Mouse (Mus musculus) splenic B cell, adult 2 months (primary cell): Measurements from ENCODE around the gene Gtf2f1.

ENCODE experiments used
- DNase-seq: peaks from one replicate; pipeline ENCODE4 v3.0.0-alpha.2; 2011; ENCODE audit warnings: low read depth, low spot score
- H3K27me3 ChIP-seq: 2 replicates; pipeline ENCODE4 v1.6.1; 2012; ENCODE audit warnings: mild to moderate bottlenecking, low read length, moderate library complexity, mixed read lengths; ENCODE audit not compliant: control insufficient read depth, poor library complexity, insufficient read depth, severe bottlenecking
- H3K36me3 ChIP-seq: 2 replicates; pipeline ENCODE4 v1.6.1; 2012; ENCODE audit warnings: mild to moderate bottlenecking, low read length, moderate library complexity, mixed read lengths; ENCODE audit not compliant: control insufficient read depth, poor library complexity, insufficient read depth, severe bottlenecking

The Gtf2f1 gene

DNA sequence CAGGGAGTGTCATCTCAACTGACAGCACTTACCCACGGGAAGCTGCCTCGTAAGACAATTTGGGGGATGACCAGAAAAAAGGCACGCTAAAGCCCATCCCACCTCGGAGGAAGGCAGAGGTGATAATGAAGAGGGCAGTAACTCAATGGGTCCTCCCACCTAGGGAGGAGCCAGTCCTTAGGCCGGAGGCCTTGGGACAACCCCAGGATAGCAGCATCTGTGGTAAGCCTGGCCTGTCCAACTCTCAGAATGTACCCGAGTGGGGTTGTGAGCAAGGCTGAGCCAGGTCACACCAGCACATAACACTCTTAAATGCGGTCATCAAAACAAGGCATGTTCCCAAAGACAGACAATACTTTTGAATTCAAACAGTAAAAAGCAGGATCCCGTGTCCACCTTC, 18.6 kb upstream of the Gtf2f1 start:
- no peak for DNase-seq
- H3K27me3 ChIP-seq, result no peaks in the 10 kb centered on the region
- peaks cover 8% of the 10 kb centered on the region for H3K36me3 ChIP-seq

DNA sequence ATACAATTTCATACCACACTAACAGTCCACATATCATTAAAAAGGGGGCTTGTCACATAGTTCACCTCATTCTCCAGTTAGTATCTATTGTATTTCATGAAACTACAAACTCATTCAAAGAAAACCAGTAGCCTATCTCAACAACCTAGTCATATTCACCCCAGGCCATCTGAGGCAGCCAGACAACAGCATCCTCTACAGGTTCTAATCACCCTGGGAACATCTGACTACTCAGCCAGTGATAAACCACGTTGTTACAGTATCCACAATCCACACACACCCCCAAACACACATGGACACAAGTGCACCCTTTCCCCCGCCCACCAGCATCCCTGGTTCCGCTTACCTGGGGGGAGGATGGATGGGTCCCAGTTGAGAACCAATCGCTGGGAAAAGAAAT, 16.4 kb upstream of the Gtf2f1 start:
- H3K27me3 ChIP-seq, result no peaks in the 10 kb centered on the region
- no peak for DNase-seq
- H3K36me3 ChIP-seq, result peaks cover 24% of the 10 kb centered on the region

DNA sequence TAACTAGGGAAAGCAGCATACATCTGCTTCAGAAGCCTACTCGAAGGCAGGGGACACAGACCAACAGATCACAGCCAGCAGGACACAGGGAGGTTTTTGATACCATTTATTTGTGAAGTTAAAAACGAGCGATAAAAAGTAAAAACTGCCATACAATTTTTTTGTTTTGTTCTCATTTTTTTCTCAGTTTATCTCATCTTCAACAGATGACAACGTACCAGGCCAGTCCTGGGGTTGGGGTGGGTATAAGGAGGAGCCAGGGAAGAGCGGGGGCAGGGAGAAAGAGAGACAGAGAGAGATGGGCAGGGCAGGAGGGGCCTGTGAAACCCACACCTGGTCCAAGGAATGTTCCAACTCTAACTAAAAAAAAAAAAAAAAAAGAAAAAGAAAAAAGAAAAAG, 9.9 kb upstream of the Gtf2f1 start:
- no peak for DNase-seq
- Histone ChIP-seq H3K27me3 (no peaks in the 10 kb centered on the region), H3K36me3 (peaks cover 21% of the 10 kb centered on the region)

DNA sequence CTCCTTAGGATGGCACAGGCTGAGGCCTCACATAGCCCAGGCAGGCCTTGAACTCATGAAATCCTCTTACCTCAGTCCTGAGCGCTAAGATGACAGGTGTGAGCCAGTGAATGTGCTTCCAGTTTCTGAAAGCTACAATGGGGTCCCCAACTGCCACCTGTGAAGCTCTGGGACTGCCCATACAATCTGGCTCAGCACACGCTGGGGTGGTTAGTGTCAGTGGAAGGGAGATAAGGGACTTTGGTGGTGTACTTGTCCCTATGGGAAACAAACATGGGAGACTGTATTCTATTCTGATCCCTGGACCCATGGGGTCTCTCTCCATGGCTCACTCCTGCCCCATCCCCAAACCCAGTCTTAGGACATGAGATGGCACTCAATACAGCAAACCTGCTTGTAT, 8.6 kb upstream of the Gtf2f1 start:
- Histone ChIP-seq H3K27me3 (no peaks in the 10 kb centered on the region), H3K36me3 (peaks cover 17% of the 10 kb centered on the region)
- DNase-seq, result no peak

DNA sequence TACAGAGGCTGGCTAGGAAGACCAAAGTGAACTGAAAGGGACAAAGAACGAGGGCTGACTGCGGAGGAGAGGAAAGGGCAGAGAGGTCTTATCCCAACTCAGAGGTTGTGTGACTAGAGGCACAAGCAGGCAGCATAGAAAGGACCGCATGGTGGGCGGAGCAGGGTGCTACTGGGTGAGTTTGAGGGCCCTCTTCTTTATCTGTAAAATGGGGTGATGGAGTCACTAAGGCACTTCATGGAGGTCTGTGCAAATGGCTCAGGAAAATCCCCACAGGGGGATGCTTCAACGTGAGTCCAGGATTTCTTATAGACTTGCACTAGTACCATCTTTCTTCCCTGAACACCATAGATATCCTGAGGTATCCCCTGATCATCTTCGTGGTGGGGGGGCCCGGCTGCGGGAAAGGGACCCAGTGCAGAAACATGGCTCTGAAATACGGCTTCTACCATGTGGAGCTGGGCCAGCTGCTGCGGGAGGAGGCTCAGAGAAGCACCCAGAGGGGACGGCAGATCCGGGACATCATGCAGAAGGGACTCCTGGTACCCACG, 1.2 kb upstream of the Gtf2f1 start:
- DNase-seq, result no peak
- Histone ChIP-seq H3K36me3 (0 out of 2 replicates have a peak, but pooled peaks cover under 1% of the 10 kb centered on the region), H3K27me3 (no peaks in the 10 kb centered on the region)

DNA sequence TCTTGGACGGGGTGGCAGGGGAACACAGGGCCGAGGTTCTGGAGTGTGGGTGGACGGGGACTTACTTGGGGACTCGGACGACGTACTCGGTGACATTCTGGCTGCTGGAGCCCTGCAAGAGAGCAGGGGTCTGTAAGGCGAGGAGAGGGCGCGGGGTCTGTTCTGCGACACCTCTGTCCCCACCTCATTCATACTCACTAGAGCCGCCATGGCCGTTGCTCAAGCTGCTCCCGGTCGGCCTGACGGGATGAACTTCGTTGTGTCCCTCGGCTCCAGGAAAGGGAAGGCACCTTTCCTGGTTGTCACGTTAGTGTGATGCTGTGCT, 215 bp downstream of the Gtf2f1 start:
- H3K36me3 ChIP-seq, result peaks cover 2% of the 10 kb centered on the region
- no peak for DNase-seq
- no peaks in the 10 kb centered on the region for H3K27me3 ChIP-seq

DNA sequence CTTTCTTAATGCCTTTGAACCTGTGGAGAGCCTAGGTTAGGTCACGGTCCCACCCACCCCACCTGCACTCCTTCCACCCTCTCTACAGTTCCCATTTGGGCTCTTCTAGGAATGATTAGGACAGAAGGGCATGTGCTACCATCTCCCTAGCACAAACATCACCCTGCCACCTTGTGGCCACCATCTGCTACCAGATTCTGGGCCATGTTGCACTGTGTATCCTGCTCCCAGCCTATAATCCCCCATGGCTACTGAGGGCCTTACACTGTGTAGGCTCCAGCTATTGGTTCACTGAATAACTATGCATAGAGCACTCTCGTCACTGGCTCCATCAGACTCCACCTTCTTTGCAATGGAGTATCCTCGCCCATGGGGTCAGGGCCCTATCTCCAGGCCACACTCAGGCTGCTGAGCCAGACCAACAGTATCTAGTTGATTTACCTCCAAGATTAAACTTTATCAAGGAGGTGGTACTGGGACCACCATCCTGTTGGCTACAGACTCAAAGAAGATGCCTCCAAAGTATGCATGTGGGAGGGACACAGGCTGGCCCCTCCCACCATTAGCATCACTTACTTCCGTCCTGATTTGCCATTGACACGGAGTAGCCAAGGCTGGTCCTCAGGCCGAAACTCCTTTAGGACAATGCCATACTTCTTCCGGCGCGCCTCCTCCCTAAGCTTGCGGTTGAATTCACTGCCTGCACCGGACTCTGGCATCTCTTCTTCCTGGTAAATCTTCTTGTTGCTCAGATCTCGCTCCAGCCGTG, 3.8 kb downstream of the Gtf2f1 start:
- DNase-seq, result peak; percentile 26
- Histone ChIP-seq H3K27me3 (no peaks in the 10 kb centered on the region), H3K36me3 (peaks cover 6% of the 10 kb centered on the region)

DNA sequence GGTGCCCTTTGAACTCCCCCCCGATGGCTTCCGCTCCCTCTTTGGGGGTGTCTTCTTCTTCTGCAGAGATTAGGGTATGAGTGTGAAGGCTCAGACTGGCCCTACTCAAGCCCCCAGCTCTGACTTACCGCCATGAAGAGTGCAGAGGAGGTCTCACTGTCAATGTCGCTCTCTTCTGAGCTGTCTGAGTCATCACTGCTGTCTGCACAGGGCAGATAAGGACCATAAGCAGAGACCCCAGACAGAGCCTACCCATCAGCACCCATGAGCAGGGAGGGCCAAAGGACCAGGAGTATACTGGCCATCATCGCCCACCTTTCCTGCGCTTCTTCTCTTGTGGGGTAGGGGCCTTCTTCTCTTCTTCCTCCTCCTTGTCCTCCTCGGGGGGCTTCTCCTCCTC, 7.1 kb downstream of the Gtf2f1 start:
- peaks cover 6% of the 10 kb centered on the region for H3K36me3 ChIP-seq
- no peak for DNase-seq
- H3K27me3 ChIP-seq, result no peaks in the 10 kb centered on the region

DNA sequence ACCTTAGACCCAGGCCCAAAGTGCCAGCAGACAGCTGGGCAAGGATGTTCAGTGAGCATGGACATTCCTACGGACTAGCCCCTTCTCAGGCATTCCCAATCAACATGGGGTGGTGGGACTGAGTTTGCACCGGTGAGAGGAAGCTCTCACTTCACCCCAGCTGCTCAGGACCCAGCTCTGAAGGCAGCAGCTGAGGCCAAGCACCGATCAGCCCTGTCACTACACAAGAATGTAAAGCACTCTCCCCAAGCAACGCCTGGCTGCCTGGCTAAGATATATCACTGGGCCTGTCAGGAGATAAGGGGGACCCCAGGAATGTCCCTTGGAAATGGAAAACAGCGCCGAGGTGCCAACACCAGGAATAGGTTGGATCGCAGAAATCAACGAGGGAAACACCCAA, 9.9 kb downstream of the Gtf2f1 start:
- Histone ChIP-seq H3K27me3 (no peaks in the 10 kb centered on the region), H3K36me3 (peaks cover 4% of the 10 kb centered on the region)
- DNase-seq, result no peak

DNA sequence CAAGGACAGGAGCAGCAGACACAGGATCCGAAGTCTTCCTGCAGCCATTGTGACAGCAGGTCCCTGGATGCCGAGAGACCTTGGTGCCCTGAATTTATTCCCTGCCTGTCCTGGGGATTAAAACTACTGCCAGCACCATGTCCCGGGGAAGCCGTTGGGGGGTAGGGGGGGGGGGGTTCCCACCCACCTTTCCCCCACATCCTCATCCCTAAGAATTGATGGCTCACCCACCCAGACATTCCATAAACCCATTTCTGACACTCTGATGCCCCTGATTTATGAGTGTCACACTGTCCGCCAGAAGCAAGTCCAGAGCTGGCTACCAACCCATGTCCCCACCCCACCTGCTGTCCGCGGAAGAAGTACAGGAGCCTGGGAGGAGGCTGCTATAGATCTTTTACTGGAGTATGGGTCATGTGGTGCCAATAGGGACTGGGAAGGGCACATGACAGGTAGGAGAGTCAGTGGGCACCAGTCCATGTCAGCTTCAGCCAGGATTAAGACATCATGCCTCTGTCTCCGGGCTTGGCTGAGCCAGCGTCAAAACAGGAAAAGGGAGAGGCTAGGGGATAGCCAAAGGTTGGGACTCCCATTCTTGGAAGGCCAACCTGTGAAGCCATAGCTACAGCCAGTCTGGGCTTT, 11.0 kb downstream of the Gtf2f1 start, which contains the start of gene Pspn:
Gene Pspn, minus strand, starts transcription at position 51 of the 642 bp plus-strand sequence.
- Histone ChIP-seq H3K36me3 (peaks cover 2% of the 10 kb centered on the region; the same call in 1 of the 2 replicates), H3K27me3 (no peaks in the 10 kb centered on the region)
- DNase-seq, result no peak

DNA sequence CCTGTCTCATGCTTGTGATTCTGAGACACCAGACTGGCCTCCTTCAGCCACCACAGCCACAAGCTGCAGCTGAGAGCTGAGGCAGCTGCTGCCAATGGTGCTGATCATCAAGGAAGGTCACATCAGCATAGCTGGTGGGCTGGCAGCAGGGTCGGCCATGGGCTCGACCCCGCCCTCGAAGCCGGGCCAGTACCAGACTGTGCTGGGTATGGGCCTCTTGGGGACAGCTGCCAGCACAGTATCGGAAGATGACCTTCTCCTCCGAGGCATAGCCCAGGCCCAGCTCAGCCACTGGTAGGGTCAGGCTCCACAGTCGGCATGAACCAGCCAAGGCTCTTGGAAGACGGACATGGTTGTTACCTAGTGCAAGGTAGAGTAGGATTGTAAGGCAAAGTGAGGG, 11.7 kb downstream of the Gtf2f1 start:
- Histone ChIP-seq H3K27me3 (no peaks in the 10 kb centered on the region), H3K36me3 (peaks cover 2% of the 10 kb centered on the region; the same call in 1 of the 2 replicates)
- no peak for DNase-seq

DNA sequence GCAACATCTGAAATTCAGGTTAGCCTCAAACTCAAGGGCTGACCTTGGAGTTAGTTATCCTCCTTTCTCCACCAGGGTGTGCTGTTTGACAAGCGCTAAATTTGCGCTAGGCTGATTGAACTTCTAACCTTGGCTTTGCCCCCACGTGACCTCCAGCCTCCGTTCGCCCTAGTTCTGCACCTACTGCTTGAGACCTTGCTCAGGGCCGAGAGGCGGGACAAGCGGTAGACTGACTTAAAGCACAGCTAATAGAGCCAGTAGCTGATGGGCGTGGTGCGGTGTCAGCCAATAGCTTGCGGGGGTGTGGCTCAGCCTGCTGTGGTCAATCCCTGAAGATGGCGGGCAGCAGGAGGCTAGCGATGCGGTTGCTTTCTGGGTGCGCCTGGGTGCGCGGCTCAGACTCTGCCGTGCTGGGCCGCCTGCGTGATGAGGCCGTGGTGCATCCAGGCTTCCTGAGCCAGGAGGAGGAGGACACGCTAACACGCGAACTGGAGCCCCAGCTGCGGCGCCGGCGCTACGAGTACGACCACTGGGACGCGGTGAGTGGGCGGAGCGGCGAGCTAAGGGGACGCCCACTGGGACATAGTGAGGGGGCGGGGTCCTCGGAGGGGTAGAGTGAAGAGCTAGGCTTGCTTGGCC, 13.9 kb downstream of the Gtf2f1 start, which contains the start of gene Alkbh7:
Gene Alkbh7, plus strand, starts transcription at position 311 of the 639 bp plus-strand sequence.
- H3K27me3 ChIP-seq, result no peaks in the 10 kb centered on the region
- DNase-seq, result peak; percentile 99
- H3K36me3 ChIP-seq, result no peaks in the 10 kb centered on the region; the same call in 1 of the 2 replicates

DNA sequence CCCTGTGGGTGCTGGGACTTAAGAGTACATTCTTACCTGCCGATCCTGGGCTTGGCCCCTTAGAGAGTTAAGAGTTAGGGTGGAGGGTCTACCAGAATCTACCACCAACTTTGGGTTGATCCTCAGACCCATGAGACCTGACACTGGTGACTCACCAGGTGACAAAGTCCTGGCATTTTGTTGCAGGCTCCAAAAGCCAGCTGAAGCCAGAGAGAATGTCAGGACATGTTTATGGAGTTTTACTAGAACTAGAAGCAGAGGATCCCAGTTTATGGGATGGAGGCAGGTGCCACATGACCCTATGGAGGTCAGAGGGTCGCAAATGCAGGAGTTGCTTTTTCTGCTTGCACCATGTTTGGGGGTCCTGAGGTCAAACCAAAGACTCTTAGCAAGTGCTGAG, 14.6 kb downstream of the Gtf2f1 start:
- Histone ChIP-seq H3K27me3 (no peaks in the 10 kb centered on the region), H3K36me3 (no peaks in the 10 kb centered on the region; the same call in 1 of the 2 replicates)
- DNase-seq, result peak; percentile 31

DNA sequence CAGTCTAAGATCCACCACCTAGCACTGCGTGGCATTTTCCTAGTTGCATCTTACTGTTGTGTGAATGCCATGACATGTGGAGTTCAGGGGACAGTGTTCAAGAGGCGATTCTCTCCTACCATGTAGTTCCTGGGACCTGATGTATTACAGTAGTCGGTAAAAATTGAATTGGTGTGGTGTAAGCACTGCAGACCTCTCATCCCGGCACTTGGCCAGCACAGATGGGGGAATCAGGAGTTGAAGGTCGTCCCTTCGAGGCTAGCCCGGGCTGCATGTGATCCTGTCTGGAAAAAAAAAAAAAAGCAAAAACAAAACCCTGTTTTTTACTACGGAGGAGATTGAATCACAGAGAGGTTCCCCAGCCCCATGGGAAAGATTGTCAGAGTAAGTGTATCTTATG, 16.0 kb downstream of the Gtf2f1 start:
- no peak for DNase-seq
- H3K27me3 ChIP-seq, result no peaks in the 10 kb centered on the region
- no peaks in the 10 kb centered on the region; the same call in 1 of the 2 replicates for H3K36me3 ChIP-seq

DNA sequence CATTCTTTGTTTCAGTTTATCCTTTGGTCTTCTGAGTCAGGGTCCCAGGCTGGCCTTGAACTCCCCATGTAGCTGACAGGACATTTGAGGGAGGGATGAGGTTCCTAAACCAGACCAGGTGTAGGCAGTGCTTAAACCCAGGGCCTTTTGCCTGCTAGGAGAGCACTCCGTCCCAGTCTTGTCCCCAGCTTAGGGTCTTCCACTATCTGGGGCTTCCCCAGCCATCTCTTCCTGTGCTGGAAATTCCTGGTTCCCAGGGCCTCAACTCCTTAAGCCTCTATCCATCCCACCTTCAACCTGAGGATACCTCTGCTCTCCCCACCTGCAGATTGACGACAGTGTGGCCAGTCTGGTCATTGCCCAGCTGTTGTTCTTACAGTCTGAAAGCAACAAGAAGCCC, 20.1 kb downstream of the Gtf2f1 start:
- no peak for DNase-seq
- no peaks in the 10 kb centered on the region for H3K27me3 ChIP-seq
- H3K36me3 ChIP-seq, result no peaks in the 10 kb centered on the region; the same call in 1 of the 2 replicates
